Mouse (Mus musculus) limb, embryonic 12.5 days (tissue): Measurements from ENCODE around the gene Dusp16. TPM values are rescaled to one million over a fixed set of nuclear protein-coding genes. Genes with fewer than 3 reads are reported as not detected.

Source experiments
- ATAC-seq: fragments of 200-750 bp; cut with Nextera tagmentation; 2 replicates; pipeline ENCODE4 v1.8.0; 2017; ENCODE audit warnings: low read depth, moderate TSS enrichment; ENCODE audit not compliant: insufficient number of reproducible peaks, insufficient read depth, low FRiP score, low TSS enrichment
- H3K27ac ChIP-seq: fragments of 300-500 bp; sonication (generic); 2 replicates; pipeline ENCODE4 v1.5.1; 2016; ENCODE audit warnings: mild to moderate bottlenecking, moderate library complexity
- H3K27me3 ChIP-seq: fragments of 300-500 bp; sonication (generic); 2 replicates; pipeline ENCODE4 v1.6.1; 2016; ENCODE audit warnings: mild to moderate bottlenecking, moderate library complexity
- H3K36me3 ChIP-seq: fragments of 300-500 bp; sonication (generic); 2 replicates; pipeline ENCODE4 v1.6.1; 2016; ENCODE audit warnings: mild to moderate bottlenecking, moderate library complexity
- H3K4me1 ChIP-seq: fragments of 300-500 bp; sonication (generic); replicated peaks from 2 replicates; pipeline ENCODE4 v1.6.1; 2016
- H3K4me2 ChIP-seq: fragments of 300-500 bp; sonication (generic); 2 replicates; pipeline ENCODE4 v1.6.1; 2016; ENCODE audit warnings: mild to moderate bottlenecking, moderate library complexity
- H3K4me3 ChIP-seq: fragments of 300-500 bp; sonication (generic); replicated peaks from 2 replicates; pipeline ENCODE4 v1.5.1; 2016; ENCODE audit warnings: mild to moderate bottlenecking
- H3K9ac ChIP-seq: fragments of 300-500 bp; sonication (generic); replicated peaks from 2 replicates; pipeline ENCODE4 v1.6.1; 2016; ENCODE audit warnings: mild to moderate bottlenecking, moderate library complexity
- H3K9me3 ChIP-seq: fragments of 300-500 bp; sonication (generic); 2 replicates; pipeline ENCODE4 v1.6.1; 2016; ENCODE audit warnings: mild to moderate bottlenecking, moderate library complexity
- WGBS: fragments of 180-500 bp; shearing (Covaris S2); methylation state at CpG from one replicate; pipeline ENCODE4 v1.1.7; 2016; 5-methylcytosine and 5-hydroxymethylcytosine counted together
- polyA plus RNA-seq: library from polyadenylated mRNA; unstranded; fragments of >200 nt; fragmentation: Nextera tagmentation; extraction: Ambion mirVana; gene quantifications from 2 replicates; pipeline ENCODE4 v1.2.1, GENCODE M21; 2016

Dusp16 gene
- polyA plus RNA-seq, 1 experiment from 2014 or later = 14.3 TPM

DNA sequence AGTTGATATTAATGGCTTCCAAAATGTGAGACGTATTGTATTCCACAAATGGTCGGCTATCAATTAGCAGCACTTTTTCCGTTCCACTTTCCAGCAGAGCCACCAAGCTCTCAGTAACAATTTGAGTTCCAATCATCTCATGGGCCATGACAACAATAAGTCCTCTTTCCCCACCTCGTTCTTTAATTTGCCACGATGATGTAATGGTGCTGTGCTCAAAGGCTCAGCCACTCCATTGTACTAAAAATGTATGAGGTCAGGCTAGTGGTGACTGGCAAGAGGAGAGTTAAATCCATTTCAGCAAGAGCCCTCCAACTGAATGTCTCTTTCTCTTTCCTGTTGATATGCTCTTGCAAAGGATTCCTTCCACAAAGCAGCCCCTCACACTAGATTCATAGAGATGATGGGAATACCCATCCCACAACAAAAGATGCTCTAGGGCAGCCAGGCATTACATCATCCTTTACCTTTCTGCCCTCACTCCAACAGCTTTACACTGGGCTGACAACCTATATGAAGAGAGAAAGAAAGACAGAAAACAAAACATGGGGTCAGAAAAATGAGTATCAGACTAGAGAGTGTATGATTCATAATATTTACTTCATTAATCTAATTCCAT lies 31.4 kb downstream of the Dusp16 start:
- Histone ChIP-seq H3K9ac (no peak overlapping the region), H3K27ac (no peak overlapping the region), H3K4me1 (0 out of 2 replicates have a peak, but pooled peaks cover 3% of the 10 kb centered on the region), H3K27me3 (no peaks in the 10 kb centered on the region), H3K4me2 (no peak overlapping the region), H3K4me3 (no peak overlapping the region), H3K9me3 (no peaks in the 10 kb centered on the region), H3K36me3 (peaks cover 5% of the 10 kb centered on the region; the same call in 1 of the 2 replicates)
- ATAC-seq = no peak
- 83% methylated on average over 5 of the region's 5 CpGs for WGBS

DNA sequence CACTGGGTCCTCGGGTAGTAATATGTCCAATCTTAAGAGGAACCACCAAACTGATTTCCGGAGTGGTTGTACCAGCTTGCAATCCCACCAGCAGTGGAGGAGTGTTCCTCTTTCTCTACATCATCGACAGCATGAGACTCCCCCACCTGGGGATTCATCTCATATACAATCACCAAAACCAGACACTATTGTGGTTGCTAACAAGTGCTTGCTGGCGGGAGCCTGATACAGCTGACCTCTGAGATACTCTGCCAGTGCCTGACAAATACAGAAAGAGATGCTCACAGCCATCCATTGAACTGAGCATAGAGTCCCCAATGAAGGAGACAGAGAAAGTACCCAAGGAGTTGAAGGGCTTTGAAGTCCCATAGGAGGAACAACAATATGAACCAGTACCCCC lies 36.4 kb downstream of the Dusp16 start:
- H3K4me1 ChIP-seq = peaks cover 6% of the 10 kb centered on the region; the same call in 1 of the 2 replicates
- H3K27me3 ChIP-seq = no peaks in the 10 kb centered on the region
- H3K9ac ChIP-seq = no peak overlapping the region
- H3K4me3 ChIP-seq = no peak overlapping the region
- no peak overlapping the region for H3K4me2 ChIP-seq
- 95% methylated on average over 4 of the region's 4 CpGs for WGBS
- H3K27ac ChIP-seq = no peak overlapping the region
- no peaks in the 10 kb centered on the region for H3K9me3 ChIP-seq
- H3K36me3 ChIP-seq = peaks cover 17% of the 10 kb centered on the region; the same call in 1 of the 2 replicates
- no peak for ATAC-seq

DNA sequence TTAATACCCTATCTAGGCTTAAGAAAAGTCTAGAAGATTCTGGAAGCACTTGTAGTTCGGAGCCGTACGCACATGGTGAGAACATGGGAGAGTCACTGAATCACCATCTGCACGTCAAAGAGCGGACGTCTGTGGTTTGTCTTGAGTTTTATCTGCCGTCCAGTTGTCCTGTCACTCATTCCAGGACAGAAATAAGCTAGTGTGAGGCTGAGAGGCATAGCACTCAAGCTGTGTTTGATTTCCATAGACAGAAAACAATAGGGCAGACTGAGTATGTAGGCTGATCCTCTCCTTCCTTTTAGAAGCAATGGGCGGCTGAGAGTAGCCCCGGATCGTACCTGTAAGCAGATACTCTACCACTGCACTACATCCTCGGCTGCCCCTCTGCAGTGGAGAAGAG lies 38.6 kb downstream of the Dusp16 start:
- peaks cover 17% of the 10 kb centered on the region; the same call in 1 of the 2 replicates for H3K36me3 ChIP-seq
- no peak overlapping the region for H3K9ac ChIP-seq
- 92% methylated on average over 11 of the region's 11 CpGs for WGBS
- no peaks in the 10 kb centered on the region for H3K27me3 ChIP-seq
- H3K9me3 ChIP-seq = no peaks in the 10 kb centered on the region
- H3K4me1 ChIP-seq = peaks cover 4% of the 10 kb centered on the region; the same call in 1 of the 2 replicates
- no peak overlapping the region for H3K4me3 ChIP-seq
- 0 out of 2 replicates have a peak overlapping the region, but pooled peaks have one; percentile 17 for H3K27ac ChIP-seq
- no peak overlapping the region for H3K4me2 ChIP-seq
- ATAC-seq = no peak

DNA sequence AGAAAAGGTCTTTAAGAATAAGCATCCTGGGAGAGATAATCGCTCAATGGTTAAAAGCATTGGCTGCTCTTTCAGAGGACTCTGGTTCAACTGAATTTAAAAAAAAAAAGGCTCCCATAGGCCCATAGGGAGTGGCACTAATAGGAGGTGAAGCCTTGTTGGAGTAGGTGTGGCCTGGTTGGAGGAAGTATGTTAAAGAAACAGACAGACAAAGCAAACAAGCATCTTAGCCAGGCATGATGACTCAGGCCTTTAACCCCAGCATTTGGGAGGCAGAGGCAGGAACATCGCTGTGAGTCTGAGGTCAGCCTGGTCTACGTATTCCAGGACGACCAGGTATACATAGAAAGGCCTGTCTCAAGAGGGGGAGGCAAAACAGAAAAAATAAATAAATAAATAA lies 39.0 kb downstream of the Dusp16 start:
- H3K4me3 ChIP-seq = no peak overlapping the region
- no peak overlapping the region for H3K9ac ChIP-seq
- ATAC-seq = no peak
- H3K27ac ChIP-seq = no peak overlapping the region
- peaks cover 4% of the 10 kb centered on the region; the same call in 1 of the 2 replicates for H3K4me1 ChIP-seq
- WGBS = 94% methylated on average over 4 of the region's 4 CpGs
- peaks cover 17% of the 10 kb centered on the region; the same call in 1 of the 2 replicates for H3K36me3 ChIP-seq
- no peaks in the 10 kb centered on the region for H3K27me3 ChIP-seq
- H3K9me3 ChIP-seq = no peaks in the 10 kb centered on the region
- H3K4me2 ChIP-seq = no peak overlapping the region

DNA sequence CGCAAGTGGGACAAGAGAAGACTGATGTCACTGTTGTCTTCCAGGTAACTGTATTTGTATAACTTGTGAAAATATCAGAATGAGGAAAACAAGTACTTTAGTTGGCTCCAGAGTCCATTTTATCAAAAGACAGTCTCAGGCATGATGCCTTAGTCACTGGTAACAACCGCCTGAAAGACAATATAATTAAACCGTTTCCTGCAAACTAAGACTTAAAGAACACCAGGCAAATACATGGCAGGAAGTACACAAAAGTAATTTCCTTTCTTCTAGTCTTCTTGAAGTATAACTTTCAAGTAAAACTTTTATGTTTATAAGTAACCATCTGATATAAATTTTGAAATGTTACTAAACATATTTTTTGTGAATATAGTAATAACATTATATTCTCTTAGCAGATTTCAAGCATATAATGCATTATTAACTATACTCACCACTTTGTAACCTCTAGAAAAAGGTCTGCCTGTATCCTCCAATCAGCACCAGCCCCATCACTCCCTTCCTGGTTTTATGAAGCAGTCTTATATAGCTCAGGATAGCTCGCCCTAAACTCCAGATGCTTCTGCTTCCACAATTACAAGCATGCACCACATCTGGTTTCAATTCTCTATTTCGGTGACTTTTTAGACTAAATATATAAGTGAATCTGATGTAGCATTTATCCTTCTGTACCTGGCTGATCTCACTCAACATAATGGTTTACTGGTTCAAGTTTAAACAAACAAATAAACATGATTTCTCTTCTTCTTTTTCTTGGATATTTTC lies 40.4 kb downstream of the Dusp16 start:
- Histone ChIP-seq H3K9me3 (no peaks in the 10 kb centered on the region), H3K4me3 (no peak overlapping the region), H3K27me3 (no peaks in the 10 kb centered on the region), H3K36me3 (peaks cover 17% of the 10 kb centered on the region; the same call in 1 of the 2 replicates), H3K27ac (no peak overlapping the region), H3K9ac (no peak overlapping the region), H3K4me1 (peaks cover 4% of the 10 kb centered on the region; the same call in 1 of the 2 replicates), H3K4me2 (no peak overlapping the region)
- WGBS = 51% methylated on average over 5 of the region's 5 CpGs
- 0 out of 2 replicates have a peak, but pooled peaks have one; percentile 52 for ATAC-seq

DNA sequence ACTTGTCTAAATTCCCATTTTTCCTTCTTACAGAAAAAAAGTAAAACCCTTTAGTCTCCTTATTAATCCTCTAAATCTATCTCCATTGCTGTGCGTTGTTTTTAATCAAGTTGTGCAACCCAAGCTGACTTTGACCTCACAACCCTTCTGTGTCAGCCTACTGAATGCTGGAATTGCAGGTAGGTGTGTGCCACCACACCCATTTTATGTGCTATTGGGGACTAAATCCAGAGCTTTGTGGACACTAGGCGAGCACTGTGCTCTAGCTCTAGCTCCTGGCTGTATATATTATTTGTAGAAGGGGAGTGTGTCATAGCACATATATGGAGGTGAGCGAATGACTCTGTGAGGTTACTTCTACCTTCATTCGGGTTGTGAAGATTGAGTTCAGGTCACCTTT lies 41.3 kb downstream of the Dusp16 start:
- no peak for ATAC-seq

DNA sequence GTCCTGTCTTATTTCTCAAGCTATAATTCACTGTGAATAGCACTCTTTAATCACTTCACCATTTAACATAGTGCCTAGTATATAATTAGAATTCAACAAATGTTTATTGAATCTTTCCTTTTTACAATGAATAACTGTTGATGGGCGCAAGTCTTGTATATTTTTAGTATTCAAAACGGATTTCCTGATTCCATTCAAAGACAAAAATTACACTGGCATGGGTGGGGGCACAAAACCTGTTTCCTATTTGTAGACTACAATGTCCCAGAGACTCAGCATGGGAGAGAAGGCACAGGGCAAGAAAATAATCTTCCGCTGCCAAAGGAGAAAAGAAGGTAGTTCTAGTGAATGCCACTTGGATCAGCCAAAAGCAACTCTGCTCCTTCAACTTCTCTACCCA lies 44.3 kb downstream of the Dusp16 start:
- ATAC-seq = no peak
- no peak overlapping the region for H3K4me2 ChIP-seq
- H3K4me1 ChIP-seq = peaks cover 4% of the 10 kb centered on the region; the same call in 1 of the 2 replicates
- H3K27me3 ChIP-seq = no peaks in the 10 kb centered on the region
- H3K4me3 ChIP-seq = no peak overlapping the region
- peaks cover 9% of the 10 kb centered on the region; the same call in 1 of the 2 replicates for H3K36me3 ChIP-seq
- H3K9ac ChIP-seq = no peak overlapping the region
- H3K9me3 ChIP-seq = no peaks in the 10 kb centered on the region
- no peak overlapping the region for H3K27ac ChIP-seq
- WGBS = 88% methylated on average over 3 of the region's 3 CpGs

More for the DNA sequence above, 41.3 kb downstream of the Dusp16 start:
- 95% methylated on average over 4 of the region's 4 CpGs for WGBS
- H3K4me3 ChIP-seq = no peak overlapping the region
- peaks cover 4% of the 10 kb centered on the region; the same call in 1 of the 2 replicates for H3K4me1 ChIP-seq
- no peak overlapping the region for H3K4me2 ChIP-seq
- H3K9me3 ChIP-seq = no peaks in the 10 kb centered on the region
- no peaks in the 10 kb centered on the region for H3K27me3 ChIP-seq
- peaks cover 16% of the 10 kb centered on the region; the same call in 1 of the 2 replicates for H3K36me3 ChIP-seq
- H3K27ac ChIP-seq = no peak overlapping the region
- no peak overlapping the region for H3K9ac ChIP-seq

DNA sequence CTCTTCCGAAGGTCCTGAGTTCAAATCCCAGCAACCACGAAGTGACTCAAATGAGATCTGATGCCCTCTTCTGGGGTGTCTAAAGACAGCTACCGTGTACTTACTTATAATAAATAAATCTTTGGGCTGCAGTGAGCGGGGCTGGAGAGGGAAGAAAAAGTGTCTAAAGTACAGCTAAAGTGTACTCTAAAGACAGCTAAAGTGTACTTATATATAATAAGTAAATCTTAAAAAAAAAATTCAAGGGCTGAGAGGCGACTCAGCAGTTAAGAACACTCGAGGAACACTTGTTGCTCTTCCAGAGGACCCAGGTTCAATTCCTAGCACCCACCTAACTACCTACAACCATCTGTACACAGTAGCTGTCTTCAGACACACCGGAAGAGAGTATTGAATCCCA lies 46.5 kb downstream of the Dusp16 start:
- Histone ChIP-seq H3K4me1 (no peaks in the 10 kb centered on the region), H3K27me3 (no peaks in the 10 kb centered on the region), H3K36me3 (peaks cover 9% of the 10 kb centered on the region; the same call in 1 of the 2 replicates), H3K9ac (no peak overlapping the region), H3K4me2 (no peak overlapping the region), H3K9me3 (no peaks in the 10 kb centered on the region), H3K27ac (no peak overlapping the region), H3K4me3 (no peak overlapping the region)
- no peak for ATAC-seq
- 94% methylated on average over 7 of the region's 7 CpGs for WGBS

DNA sequence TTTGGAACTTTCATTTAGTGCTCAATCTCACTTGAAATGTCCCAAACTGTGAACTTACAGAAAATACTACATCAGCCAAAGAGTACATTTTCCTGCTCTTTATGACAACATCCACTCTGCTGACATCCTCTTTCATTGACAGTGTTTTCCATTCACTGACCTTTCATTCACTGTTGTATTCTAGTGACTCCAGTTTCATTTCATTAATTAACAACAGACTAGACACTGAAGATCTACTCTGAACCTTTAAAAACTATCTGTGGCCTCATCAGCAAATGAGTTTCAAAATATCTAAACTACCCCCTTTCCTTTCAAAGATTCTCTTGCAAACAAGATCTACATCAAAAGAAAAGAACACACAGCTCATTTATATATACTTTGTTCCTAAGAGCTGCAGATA lies 48.9 kb downstream of the Dusp16 start:
- ATAC-seq = no peak
- no peak overlapping the region for H3K9ac ChIP-seq
- no peak overlapping the region for H3K27ac ChIP-seq
- H3K9me3 ChIP-seq = no peaks in the 10 kb centered on the region
- H3K27me3 ChIP-seq = no peaks in the 10 kb centered on the region
- peaks cover 20% of the 10 kb centered on the region for H3K36me3 ChIP-seq
- H3K4me3 ChIP-seq = no peak overlapping the region
- no peak overlapping the region for H3K4me2 ChIP-seq
- H3K4me1 ChIP-seq = no peaks in the 10 kb centered on the region

DNA sequence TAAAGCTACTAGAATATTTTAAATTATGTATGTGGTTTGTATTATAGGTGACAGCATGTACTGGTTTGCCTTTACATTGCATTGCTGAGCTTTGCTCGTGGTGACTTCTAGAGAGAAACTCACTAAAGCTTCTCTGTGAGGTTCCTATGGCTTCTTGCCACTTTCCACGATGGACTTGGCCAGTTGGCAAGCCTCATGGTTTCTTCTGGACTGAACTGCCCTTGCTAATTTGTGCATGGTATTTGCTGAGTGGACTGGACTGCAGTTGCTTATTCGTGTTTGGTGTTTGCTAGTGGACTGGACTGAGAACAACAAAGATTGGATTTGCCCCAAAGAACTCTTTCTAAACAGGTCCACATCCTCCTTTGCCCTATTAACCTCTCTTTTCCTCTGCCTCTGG lies 55.6 kb downstream of the Dusp16 start:
- no peak overlapping the region for H3K4me2 ChIP-seq
- peaks cover 31% of the 10 kb centered on the region for H3K36me3 ChIP-seq
- H3K4me1 ChIP-seq = no peaks in the 10 kb centered on the region
- H3K4me3 ChIP-seq = no peak overlapping the region
- ATAC-seq = no peak
- no peak overlapping the region for H3K27ac ChIP-seq
- H3K9me3 ChIP-seq = no peaks in the 10 kb centered on the region
- no peaks in the 10 kb centered on the region for H3K27me3 ChIP-seq
- no peak overlapping the region for H3K9ac ChIP-seq
- 94% methylated on average over 3 of the region's 3 CpGs for WGBS

DNA sequence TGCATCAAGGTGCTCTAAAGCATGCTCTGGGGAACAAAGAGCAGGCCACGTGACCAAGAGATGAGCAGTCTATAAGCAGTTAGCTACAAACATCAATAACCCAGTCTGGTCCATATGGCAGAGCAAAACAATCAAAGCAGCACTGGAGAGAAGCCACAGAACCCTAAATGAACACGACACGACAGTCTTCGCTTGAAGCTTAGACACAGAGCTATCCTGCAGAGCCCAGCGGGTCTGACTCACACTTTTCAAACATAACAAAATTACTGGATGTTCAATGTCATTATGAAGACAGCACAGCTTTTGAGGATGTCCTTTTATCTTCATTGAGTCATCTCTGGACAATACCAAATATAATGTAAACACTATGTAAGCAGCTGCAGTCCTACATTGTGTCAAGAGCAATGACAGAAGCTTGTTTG lies 58.6 kb downstream of the Dusp16 start:
- WGBS = 89% methylated on average over 5 of the region's 5 CpGs
- no peaks in the 10 kb centered on the region for H3K4me1 ChIP-seq
- peaks cover 22% of the 10 kb centered on the region for H3K36me3 ChIP-seq
- no peak overlapping the region for H3K9ac ChIP-seq
- H3K27ac ChIP-seq = no peak overlapping the region
- no peaks in the 10 kb centered on the region for H3K9me3 ChIP-seq
- no peak overlapping the region for H3K4me3 ChIP-seq
- no peak overlapping the region for H3K4me2 ChIP-seq
- H3K27me3 ChIP-seq = no peaks in the 10 kb centered on the region
- no peak for ATAC-seq
